Mouse (Mus musculus) MEL (cell line): Measurements from ENCODE around the gene Slc23a2. TPM values are rescaled to one million over a fixed set of nuclear protein-coding genes. Genes with fewer than 3 reads are reported as not detected.

ENCODE experiments used
- DNase-seq: peaks from one replicate; pipeline ENCODE4 v3.0.0; 2011; ENCODE audit warnings: low read depth, low spot score
- H3K27ac ChIP-seq: 2 replicates; pipeline ENCODE4 v1.5.1; 2012; ENCODE audit warnings: low read depth, mild to moderate bottlenecking, control low read depth, low read length, moderate library complexity; ENCODE audit not compliant: control insufficient read depth
- H3K27me3 ChIP-seq, 2 experiments: fragments of 150-350 bp in 1 of 2; sonication (generic) in 1 of 2; 2 replicates each; pipeline ENCODE4 v1.6.1; 2012; ENCODE audit warnings: low read length in 2 of 2, mild to moderate bottlenecking in 2 of 2, improper control_type of control experiment in 1 of 2, moderate library complexity in 1 of 2; ENCODE audit not compliant: insufficient read depth in 2 of 2, control insufficient read depth in 1 of 2
- H3K36me3 ChIP-seq, 2 experiments: 2 replicates each; pipeline ENCODE4 v1.6.1; 2012 to 2014; ENCODE audit warnings: low read length in 2 of 2, improper control_type of control experiment in 1 of 2, inconsistent platforms in 1 of 2, mild to moderate bottlenecking in 1 of 2; ENCODE audit not compliant: insufficient read depth in 2 of 2, control insufficient read depth in 1 of 2
- H3K4me1 ChIP-seq, 2 experiments: fragments of 150-350 bp in 1 of 2; sonication (generic) in 1 of 2; 2 replicates each; pipeline ENCODE4 v1.6.1; 2012; ENCODE audit warnings: low read length in 2 of 2, improper control_type of control experiment in 1 of 2, mild to moderate bottlenecking in 1 of 2; ENCODE audit not compliant: insufficient read depth in 2 of 2, control insufficient read depth in 1 of 2
- H3K4me3 ChIP-seq, 2 experiments: fragments of 150-350 bp in 1 of 2; sonication (generic) in 1 of 2; 2 replicates each; pipeline ENCODE4 v1.5.1; 2012; ENCODE audit warnings: low read depth in 2 of 2, low read length in 2 of 2, mild to moderate bottlenecking in 2 of 2, moderate library complexity in 2 of 2, control low read depth in 1 of 2, improper control_type of control experiment in 1 of 2; ENCODE audit not compliant: control insufficient read depth in 1 of 2, insufficient read depth in 1 of 2
- H3K79me2 ChIP-seq: 2 replicates; pipeline ENCODE4 v1.6.1; 2012; ENCODE audit warnings: mild to moderate bottlenecking, low read length, moderate library complexity; ENCODE audit not compliant: control insufficient read depth, poor library complexity, insufficient read depth
- H3K9ac ChIP-seq: 2 replicates; pipeline ENCODE4 v1.6.1; 2012; ENCODE audit warnings: low read depth, mild to moderate bottlenecking, control low read depth, low read length, moderate library complexity; ENCODE audit not compliant: control insufficient read depth, poor library complexity, severe bottlenecking
- H3K9me3 ChIP-seq: fragments of 150-350 bp; sonication (generic); replicated peaks from 2 replicates; pipeline ENCODE4 v1.6.1; 2012; ENCODE audit warnings: mild to moderate bottlenecking, low read length, improper control_type of control experiment, moderate library complexity; ENCODE audit not compliant: insufficient read depth
- CTCF ChIP-seq, 3 experiments: IDR thresholded peaks in 2 of 3; conservative IDR thresholded peaks in 1 of 3; 2 replicates each; pipeline ENCODE4 v1.5.1; 2011 to 2012; ENCODE audit warnings: low read length in 3 of 3, low read depth in 2 of 3, mild to moderate bottlenecking in 2 of 3, improper control_type of control experiment in 1 of 3, inconsistent platforms in 1 of 3, mixed read lengths in 1 of 3, moderate library complexity in 1 of 3; ENCODE audit not compliant: control insufficient read depth in 1 of 3, insufficient read depth in 1 of 3, poor library complexity in 1 of 3, severe bottlenecking in 1 of 3
- ELF1 ChIP-seq: IDR thresholded peaks from 2 replicates; pipeline ENCODE4 v1.6.1; 2014; ENCODE audit warnings: low read depth, mild to moderate bottlenecking, inconsistent platforms, low read length, improper control_type of control experiment, moderate library complexity
- ETS1 ChIP-seq: IDR thresholded peaks from 2 replicates; pipeline ENCODE4 v1.6.1; 2012; ENCODE audit warnings: low read depth, mild to moderate bottlenecking, inconsistent platforms, low read length, improper control_type of control experiment, moderate library complexity
- GABPA ChIP-seq: IDR thresholded peaks from 2 replicates; pipeline ENCODE4 v1.6.1; 2012; ENCODE audit warnings: low read depth, mild to moderate bottlenecking, inconsistent platforms, low read length, improper control_type of control experiment, moderate library complexity
- GATA1 ChIP-seq: IDR thresholded peaks from 2 replicates; pipeline ENCODE4 v1.6.1; 2011; ENCODE audit warnings: low read depth, low read length, improper control_type of control experiment
- HCFC1 ChIP-seq: IDR thresholded peaks from 2 replicates; pipeline ENCODE4 v1.6.1; 2012; ENCODE audit warnings: low read depth, mild to moderate bottlenecking, inconsistent platforms, low read length, improper control_type of control experiment, moderate library complexity
- JUND ChIP-seq: IDR thresholded peaks from 2 replicates; pipeline ENCODE4 v1.6.1; 2011; ENCODE audit warnings: low read depth, mild to moderate bottlenecking, improper control_type of control experiment, low read length
- MAFK ChIP-seq: IDR thresholded peaks from 2 replicates; pipeline ENCODE4 v1.6.1; 2011; ENCODE audit warnings: low read depth, mild to moderate bottlenecking, low read length, improper control_type of control experiment, borderline replicate concordance
- MEF2A ChIP-seq: IDR thresholded peaks from 2 replicates; pipeline ENCODE4 v1.6.1; 2014; ENCODE audit warnings: low read depth, mild to moderate bottlenecking, inconsistent platforms, low read length, improper control_type of control experiment; ENCODE audit not compliant: poor library complexity, insufficient replicate concordance, severe bottlenecking; ENCODE audit errors: extremely low read depth
- MXI1 ChIP-seq: IDR thresholded peaks from 2 replicates; pipeline ENCODE4 v1.6.1; 2011; ENCODE audit warnings: mild to moderate bottlenecking, low read depth, low read length, improper control_type of control experiment
- NELFE ChIP-seq: IDR thresholded peaks from 2 replicates; pipeline ENCODE4 v1.6.1; 2011; ENCODE audit warnings: low read depth, low read length, improper control_type of control experiment
- RAD21 ChIP-seq: IDR thresholded peaks from 2 replicates; pipeline ENCODE4 v1.6.1; 2011; ENCODE audit warnings: mild to moderate bottlenecking, low read depth, low read length, improper control_type of control experiment
- RCOR1 ChIP-seq: IDR thresholded peaks from 2 replicates; pipeline ENCODE4 v1.6.1; 2012; ENCODE audit warnings: low read depth, mild to moderate bottlenecking, inconsistent platforms, low read length, improper control_type of control experiment
- USF2 ChIP-seq, 2 experiments: IDR thresholded peaks; 2 replicates each; pipeline ENCODE4 v1.6.1; 2011 to 2012; ENCODE audit warnings: improper control_type of control experiment in 2 of 2, low read length in 2 of 2, borderline replicate concordance in 1 of 2, inconsistent platforms in 1 of 2, low read depth in 1 of 2, mild to moderate bottlenecking in 1 of 2; ENCODE audit not compliant: insufficient read depth in 1 of 2
- ZC3H11A ChIP-seq: IDR thresholded peaks from 2 replicates; pipeline ENCODE4 v1.6.1; 2012; ENCODE audit warnings: low read depth, mild to moderate bottlenecking, inconsistent platforms, low read length, improper control_type of control experiment
- ZKSCAN1 ChIP-seq: IDR thresholded peaks from 2 replicates; pipeline ENCODE4 v1.6.1; 2012; ENCODE audit warnings: low read depth, mild to moderate bottlenecking, inconsistent platforms, low read length, improper control_type of control experiment, moderate library complexity
- ZMIZ1 ChIP-seq: IDR thresholded peaks from 2 replicates; pipeline ENCODE4 v1.6.1; 2012; ENCODE audit warnings: low read depth, mild to moderate bottlenecking, inconsistent platforms, low read length, improper control_type of control experiment, moderate library complexity
- polyA plus RNA-seq, 2 experiments: library from polyadenylated mRNA; stranded (reverse) in 1 of 2; unstranded in 1 of 2; fragments of >175 nt in 1 of 2; fragments of >200 nt in 1 of 2; gene quantifications; 2 replicates each; pipeline versions ENCODE4 v1.2.1 to v1.2.4; 2012; ENCODE audit warnings: low replicate concordance in 2 of 2, low read depth in 1 of 2; ENCODE audit not compliant: insufficient read length in 2 of 2, insufficient read depth in 1 of 2, missing spikeins in 1 of 2
- total RNA-seq: library from RNA; depleted of rRNA; stranded (reverse); fragments of 300-350 nt; gene quantifications from 2 replicates; pipeline ENCODE4 v1.2.3, GENCODE M21; 2012

The Slc23a2 gene
- total and polyA plus RNA-seq, 3 experiments = 7.9 to 10.3 TPM; not detected in 1

- H3K27me3 ChIP-seq = no peaks in the 10 kb centered on the region; a peak in 1 of 4 replicates
- DNase-seq = no peak
- no peak overlapping the region for H3K9ac ChIP-seq
- peaks cover 0 to under 1% of the 10 kb centered on the region in 2 experiments; a peak in 1 of 4 replicates for H3K4me1 ChIP-seq
- H3K9me3 ChIP-seq = no peaks in the 10 kb centered on the region
- H3K36me3 ChIP-seq = no peaks in the 10 kb centered on the region
- H3K27ac ChIP-seq = no peak overlapping the region
- no peaks in the 10 kb centered on the region for H3K79me2 ChIP-seq
- no peak overlapping the region for H3K4me3 ChIP-seq
- no peak for TF ChIP-seq ETS1
- TF ChIP-seq MAFK = no peak
- TF ChIP-seq JUND = no peak
- TF ChIP-seq GABPA = no peak
- no peak for TF ChIP-seq ELF1
- TF ChIP-seq ZC3H11A = no peak
- no peak for TF ChIP-seq MEF2A
- TF ChIP-seq MXI1 = no peak
- no peak for TF ChIP-seq USF2 (IDR thresholded peaks at IDR 0.05; ENCODE audit: borderline replicate concordance in 1 of 2, insufficient read depth in 1 of 2, low read depth in 1 of 2, low read length in 2 of 2)
- no peak for TF ChIP-seq HCFC1
- TF ChIP-seq NELFE = no peak
- no peak for TF ChIP-seq CTCF (IDR thresholded peaks at IDR 0.05 in 2 of 3, conservative IDR thresholded peaks at IDR 0.05 in 1 of 3; ENCODE audit: control insufficient read depth in 1 of 3, insufficient read depth in 1 of 3, low read depth in 2 of 3, low read length in 3 of 3, poor library complexity in 1 of 3, severe bottlenecking in 1 of 3)
- no peak for TF ChIP-seq ZKSCAN1
- no peak for TF ChIP-seq RAD21
- TF ChIP-seq, all 39 proteins: peak for 0
Measured at GRCm38 (mm10) chr2:132179371-132179770, 34.5 kb upstream of the Slc23a2 start.

GRCm38 (mm10) chr2:132177406-132177805 lies 32.5 kb upstream of the Slc23a2 start:
- Histone ChIP-seq H3K9me3 (no peaks in the 10 kb centered on the region), H3K79me2 (no peaks in the 10 kb centered on the region), H3K9ac (no peak overlapping the region), H3K27ac (no peak overlapping the region), H3K4me1 (peaks cover 3 to 4% of the 10 kb centered on the region in 2 experiments; a peak in 3 of 4 replicates), H3K27me3 (no peaks in the 10 kb centered on the region; a peak in 1 of 4 replicates), H3K36me3 (no peaks in the 10 kb centered on the region), H3K4me3 (no peak overlapping the region)
- no peak for DNase-seq
- no peak for TF ChIP-seq RCOR1
- TF ChIP-seq ZMIZ1 = no peak
- TF ChIP-seq GATA1 = no peak
- no peak for TF ChIP-seq CTCF (IDR thresholded peaks at IDR 0.05 in 2 of 3, conservative IDR thresholded peaks at IDR 0.05 in 1 of 3; ENCODE audit: control insufficient read depth in 1 of 3, insufficient read depth in 1 of 3, low read depth in 2 of 3, low read length in 3 of 3, poor library complexity in 1 of 3, severe bottlenecking in 1 of 3)
- no peak for TF ChIP-seq ZKSCAN1
